Mouse (Mus musculus) retina, embryonic 14.5 days (tissue): ENCODE measurements around the gene St5.

Experiments used
- DNase-seq: peaks from one replicate; pipeline ENCODE4 v3.0.0-alpha.2; 2015; ENCODE audit warnings: low spot score

Gene St5

DNA sequence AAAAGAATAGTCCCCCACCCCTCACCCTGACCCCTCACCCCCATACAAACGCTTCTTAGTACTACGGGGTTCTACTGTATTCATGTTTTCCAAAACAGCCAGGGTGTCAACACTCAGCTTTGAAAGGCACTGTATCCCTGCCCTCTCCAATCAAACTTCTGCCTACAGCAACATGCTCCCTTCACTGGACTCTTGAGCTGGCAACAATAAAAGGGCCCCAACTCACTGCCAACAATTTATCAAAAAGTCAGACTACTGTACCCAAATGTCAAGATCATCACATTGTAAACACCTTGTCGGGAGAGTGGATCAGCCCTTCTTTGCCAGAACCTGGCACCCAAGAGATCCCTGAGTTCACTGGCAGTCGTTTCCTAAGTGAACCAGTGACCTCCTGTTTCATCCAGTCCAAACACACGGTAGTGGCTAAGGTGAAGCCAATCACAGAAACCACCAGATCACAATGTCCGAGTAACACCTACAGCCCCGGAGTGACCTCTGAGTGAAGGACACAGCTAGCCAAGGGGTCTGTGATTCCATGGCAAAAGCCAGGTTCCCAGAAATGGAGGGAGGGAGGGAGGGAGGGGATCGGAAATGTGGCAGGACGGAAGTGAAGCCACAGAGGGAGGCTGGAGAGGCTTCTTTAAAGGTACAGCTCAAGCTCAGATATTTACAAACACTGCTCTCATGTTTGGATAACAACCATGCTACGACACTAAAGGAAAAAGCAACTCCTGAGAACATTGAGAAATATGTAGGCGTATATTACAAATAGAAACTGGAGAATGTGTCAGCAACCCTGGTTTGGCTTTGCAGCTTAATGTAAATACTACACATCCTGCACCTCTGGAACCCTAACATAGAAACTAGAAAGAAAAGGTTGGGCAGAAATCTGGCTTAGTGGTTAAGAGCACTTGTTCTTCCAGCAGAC, 136.3 kb downstream of the St5 start:
- no peak for DNase-seq

DNA sequence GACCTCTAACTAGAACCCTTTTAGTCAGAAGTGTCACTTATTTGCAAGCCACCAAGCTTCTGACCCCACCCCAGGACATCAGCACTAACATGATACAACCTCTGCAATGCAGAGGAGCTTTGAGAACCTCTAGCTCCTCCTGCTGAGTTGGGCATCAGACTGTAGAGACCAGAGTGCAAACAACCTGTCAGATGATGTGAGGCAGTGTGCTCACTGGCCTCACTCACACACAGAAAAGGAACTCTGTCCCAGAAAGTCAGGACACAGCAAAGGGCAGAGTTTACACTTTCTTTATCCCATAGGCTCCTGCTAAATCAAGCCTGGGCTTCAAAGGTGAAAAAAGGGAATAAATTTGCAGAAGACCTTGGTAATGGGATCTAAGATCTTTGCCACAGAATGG, 137.1 kb downstream of the St5 start:
- no peak for DNase-seq

DNA sequence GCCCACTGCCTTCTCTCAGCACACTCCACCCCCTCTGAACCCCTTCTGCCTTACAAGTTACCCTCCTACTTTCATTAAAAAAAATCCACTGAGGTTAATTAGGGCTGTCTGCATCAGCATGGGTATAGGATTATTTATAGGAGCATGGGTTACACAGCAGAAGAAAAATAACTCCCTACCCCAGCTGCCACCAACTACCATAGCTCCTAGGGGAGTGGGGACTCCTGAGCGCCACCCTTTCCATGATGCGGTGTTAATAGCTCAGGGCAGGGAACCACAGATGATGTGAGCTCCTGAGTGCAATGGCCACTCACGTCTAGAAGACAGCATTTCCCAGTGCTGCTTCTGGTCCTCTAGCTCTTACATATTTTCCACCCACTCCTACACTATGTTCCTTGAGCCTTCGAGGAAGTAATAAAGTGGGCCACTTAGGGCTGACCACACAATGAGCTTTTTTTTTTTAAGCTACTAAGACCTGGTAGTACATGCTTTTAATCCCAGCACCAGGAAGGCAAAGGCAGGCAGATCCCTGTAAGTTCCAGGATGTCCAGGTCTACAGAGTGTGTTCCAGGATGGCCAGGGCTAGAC, 139.5 kb downstream of the St5 start:
- no peak for DNase-seq

DNA sequence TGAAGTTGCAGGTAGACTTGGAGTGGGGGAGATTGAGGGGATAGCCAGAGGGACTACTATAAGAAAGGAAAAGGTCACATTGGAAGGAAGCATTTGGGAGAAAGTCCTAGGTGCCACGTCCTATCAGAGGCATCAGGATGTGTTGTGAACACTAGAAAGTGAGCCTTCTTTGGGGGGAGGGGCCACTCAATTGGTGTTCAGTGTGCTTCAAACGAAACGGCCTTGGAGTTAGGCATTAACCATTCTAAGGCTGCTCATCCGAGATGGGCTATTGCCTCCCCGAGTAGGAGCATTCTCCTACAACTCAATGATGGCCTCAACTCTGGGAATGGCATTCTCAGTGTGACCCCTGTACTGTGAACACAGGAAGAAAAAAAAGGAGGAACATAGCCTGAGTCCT, 140.7 kb downstream of the St5 start:
- DNase-seq = no peak

DNA sequence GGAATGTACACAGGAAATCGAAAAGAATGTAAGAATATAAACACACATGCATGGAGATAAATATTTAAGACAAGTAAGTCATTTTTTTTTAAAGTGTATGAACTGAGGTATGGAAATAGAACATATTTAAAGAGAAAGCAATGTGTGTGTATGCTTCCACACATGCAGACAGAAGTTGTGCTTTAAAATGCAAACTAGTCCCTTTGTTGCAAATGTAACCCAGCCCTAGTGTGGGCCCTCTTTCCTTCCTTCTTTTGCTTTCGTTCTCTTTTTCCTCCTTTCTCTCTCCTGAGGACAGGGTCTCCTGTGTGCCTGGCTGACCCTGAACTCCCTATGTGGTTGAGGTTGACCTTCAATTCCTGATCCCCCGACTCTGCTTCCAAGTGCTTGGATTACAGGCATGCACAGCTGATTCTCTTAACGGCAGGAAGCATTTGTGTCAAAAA, 141.2 kb downstream of the St5 start:
- DNase-seq = no peak

DNA sequence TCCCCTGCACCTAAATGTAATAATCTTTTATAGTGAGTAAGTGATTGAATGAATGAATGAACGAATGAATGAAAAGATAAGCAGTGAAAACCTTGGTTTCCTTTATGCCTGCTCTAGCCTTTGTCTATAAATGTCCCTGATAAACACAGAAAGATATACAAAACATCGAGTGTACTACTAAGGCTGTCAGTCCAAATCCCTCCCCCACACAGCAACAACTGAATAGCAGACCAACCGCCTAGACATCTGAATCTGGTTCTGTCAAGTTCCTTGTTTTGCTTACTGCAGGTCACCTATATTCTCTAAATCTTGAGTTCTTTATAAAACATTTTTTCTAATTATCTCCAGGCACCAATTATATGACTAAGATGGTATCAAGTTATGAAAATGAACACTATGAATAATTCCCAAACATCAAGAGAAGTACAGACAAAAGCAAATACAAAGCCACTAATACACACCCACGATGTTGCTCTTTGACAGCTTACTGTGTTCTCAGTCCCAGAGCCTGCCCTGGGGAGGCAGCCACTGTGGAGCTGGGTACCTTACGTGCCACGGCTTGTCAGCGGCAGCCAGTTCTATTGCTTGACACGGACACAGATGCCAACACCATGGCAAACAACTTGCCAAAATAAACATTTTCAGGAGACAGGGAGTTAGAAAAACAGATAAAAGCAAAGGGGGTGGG, 141.8 kb downstream of the St5 start:
- DNase-seq = no peak

DNA sequence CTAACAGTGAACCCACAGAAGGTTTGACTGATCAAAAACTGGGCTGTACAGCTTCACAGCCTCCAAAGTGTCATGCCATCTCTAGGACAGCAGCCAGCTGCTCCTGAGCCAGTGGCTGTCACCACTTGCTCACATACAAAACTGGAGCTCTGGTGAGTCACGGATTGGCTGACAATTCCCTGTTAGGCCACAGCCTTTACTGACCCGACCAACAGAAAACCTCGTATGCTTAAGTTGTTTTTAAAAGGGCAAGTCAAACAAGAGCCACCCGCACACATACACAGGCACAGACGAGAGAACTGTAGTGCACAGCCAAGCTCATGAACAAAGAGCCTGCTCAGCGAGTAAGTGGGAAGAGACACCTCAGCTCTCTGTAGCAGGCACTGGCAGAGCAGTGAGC, 143.9 kb downstream of the St5 start:
- no peak for DNase-seq

DNA sequence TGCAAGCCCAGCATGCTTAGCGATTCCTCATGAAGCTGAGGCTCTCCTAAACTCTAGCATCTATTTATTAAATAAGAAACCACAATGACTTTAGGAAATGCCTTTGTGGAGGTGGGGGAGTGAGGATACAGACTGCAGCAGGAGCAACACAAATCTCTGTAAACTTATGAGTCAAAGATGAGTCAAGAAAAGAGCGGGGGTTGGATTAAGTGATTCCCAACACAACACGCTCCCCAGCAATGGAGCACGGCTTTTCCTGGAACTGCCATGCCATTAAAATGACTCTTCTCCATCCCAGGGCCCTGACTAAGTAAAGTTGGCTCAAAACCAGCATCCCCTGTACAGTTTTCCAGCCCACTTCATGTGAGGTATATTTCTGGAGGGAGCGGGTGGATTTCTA, 156.7 kb downstream of the St5 start:
- DNase-seq = no peak

DNA sequence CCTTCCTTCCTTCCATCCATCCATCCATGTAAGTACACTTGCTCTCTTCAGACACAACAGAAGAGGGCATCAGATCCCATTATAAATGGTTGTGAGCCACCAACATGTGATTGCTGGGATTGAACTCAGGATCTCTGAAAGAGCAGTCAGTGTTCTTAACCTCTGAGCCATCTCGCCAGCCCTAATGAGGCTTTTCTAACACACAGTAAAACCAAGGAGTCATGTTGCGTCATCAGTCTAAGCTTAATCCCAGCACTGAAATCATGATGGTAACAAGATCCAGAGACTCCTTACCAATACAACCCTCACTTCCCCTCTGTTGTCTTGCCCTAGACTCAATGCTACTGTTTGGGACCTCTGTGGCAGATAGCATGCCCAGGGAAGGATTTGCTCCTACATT, 157.2 kb downstream of the St5 start:
- no peak for DNase-seq

DNA sequence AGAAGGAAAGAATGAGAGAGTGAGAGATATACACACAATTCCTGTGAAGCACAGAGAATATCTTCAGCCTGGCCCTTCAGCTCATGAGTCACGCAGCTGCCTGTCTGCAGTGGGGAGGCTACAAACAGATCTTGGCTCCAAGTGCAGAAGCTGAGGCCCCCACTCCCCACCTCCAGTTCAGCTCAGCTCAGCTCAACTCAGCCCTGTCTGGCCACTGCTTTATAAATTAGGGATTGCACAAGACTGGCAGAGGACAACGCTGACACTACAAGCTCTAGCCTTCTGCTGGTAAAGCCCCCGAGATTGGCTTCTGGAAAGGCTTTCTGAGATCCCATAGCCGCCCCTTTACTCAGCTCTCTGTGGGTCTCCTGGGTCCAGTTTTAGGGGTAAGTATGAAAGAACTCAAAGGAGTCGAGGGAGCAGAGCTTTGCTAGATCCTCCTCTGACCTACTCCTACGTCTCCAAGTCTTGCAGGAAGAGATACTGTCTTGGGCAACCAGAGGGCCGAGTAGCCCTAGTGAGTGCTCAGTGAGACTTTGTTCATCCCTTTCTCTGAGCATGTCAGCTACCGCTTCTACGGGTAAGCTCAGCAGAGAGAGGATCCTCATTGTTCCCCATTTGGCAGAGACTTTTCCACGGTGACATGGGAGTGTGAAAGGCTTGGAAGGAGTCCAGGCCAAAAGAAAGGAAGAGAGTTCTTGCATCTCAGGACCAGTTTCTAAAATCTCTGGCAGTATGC, 158.0 kb downstream of the St5 start:
- DNase-seq = no peak

DNA sequence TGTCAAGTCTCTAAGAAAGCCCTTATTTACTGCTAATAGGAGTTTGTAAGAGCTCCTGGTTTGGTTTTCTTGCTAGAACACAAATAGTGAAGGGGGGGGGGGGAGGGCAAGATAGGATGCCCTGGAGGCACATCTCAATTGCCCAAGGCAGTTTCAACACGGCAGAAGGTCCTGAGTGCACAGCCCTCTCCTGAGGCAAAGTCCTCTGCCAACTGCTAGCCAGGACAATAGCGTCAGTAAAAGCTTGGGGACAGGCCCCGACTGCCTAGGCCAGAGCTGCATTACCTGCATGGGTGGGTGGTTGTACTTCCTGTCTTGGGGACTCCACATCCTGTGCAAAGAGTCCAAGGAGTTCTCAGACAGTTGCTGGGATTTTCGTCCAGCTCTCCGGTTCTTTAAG, 158.6 kb downstream of the St5 start:
- no peak for DNase-seq

DNA sequence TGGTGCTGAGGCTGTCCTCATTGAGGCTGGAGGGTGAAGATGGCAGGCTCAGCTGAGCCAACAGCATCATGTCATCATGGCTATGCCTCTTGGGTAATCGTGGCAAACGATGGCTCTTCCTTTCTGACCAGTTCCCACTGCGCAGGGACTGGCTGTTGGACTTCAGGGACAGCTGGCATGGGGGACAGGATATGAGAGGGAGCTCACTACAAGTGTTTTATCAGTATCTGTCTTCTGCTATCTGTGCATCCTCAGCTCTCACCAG, 161.1 kb downstream of the St5 start:
- DNase-seq = no peak

DNA sequence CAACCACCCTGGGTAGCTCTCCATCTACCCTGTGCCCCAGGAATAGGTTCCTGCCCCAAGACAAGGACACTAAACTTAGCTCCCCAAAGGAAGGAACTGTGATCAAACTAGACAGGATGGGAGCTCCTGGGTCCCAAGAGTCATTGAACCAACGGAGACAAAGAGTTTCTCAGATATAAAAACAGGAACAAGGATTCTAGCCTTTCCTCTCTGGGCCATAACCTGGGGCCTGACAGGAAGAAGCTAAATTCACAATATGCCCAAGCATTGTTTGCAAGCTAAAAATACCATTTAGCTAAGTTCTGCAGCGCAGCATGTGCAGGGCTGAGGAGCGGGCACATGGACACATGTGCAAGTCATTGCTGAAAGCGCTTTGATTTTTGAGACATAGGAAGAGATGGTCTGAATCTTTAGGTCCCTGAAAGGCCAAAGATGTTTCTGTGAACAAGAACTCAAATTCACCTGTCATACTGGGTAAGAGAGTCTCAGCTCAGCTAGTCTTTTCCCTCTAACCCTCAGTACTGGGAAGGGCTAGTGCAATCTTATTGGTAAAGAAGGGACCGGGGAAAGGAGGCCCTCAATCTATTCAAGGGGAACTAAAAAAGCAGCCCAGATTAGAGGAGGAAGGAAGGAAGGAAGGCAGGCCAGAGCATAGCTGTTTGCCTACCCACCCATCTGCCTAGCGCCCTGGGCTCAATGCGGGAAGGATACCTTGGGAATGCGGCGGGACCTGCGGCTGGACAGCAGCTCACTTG, 161.6 kb downstream of the St5 start:
- no peak for DNase-seq

DNA sequence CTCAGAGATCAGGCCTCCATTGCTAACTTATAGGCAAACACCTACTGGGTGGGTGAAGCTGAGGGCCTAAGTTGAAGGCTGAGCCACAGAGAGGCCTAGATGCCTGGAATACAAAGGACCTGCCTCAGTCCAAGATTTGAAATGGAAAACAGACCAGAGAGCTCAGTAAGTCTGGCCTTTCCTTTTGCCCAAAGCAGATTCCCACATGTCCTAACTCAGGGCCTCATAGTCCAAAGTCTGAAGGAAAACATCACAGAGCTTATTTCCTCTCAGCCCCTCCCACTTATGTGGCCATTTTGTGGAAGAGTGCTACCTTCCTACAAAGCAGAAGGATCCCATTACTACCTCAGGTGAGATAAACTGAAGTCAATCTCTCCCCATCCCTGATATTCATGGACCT, 162.5 kb downstream of the St5 start:
- no peak for DNase-seq

DNA sequence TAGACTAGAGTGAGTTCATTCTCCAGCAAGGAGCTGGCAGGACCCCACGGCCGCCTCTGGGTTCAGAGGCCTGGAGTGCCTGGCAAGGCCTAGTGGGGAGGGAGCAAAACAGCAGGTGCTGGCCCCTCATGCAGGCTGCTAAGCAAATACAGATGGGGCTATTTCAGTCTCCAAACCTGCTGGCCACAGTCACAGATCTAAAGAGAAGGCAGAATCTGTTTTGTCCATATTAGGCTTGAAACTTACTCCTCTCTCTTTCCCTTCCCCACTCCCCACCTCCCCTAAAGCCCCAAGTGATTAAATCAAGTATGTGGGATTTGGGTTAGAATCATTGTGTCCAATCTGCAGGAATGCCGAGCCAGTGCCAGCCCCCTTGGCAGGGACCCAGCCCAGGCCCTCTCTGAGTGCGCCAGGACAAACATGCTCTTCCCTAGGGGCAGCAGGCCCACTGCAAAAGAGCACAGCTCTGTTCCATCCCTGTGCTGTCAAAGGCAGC, 166.9 kb downstream of the St5 start:
- no peak for DNase-seq

DNA sequence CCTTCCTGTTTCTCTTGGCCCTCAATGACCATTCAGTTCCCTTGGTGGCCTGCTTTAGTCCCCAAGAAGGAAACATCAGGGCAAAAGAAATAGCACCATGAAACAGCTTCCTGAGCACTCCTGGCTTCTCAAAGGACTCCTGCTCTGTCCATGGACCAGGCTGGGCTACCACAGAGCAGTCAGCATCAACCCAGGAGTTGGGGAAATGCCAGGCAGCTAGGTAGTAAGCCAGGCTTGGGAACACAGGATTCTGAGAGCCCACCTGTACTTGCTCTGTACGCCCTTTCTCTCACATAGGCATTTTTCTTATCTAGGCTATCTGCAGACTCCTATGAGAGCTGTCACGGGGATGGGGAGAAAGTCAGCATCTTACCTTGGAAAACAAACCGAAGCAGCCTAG, 168.5 kb downstream of the St5 start:
- DNase-seq = no peak

DNA sequence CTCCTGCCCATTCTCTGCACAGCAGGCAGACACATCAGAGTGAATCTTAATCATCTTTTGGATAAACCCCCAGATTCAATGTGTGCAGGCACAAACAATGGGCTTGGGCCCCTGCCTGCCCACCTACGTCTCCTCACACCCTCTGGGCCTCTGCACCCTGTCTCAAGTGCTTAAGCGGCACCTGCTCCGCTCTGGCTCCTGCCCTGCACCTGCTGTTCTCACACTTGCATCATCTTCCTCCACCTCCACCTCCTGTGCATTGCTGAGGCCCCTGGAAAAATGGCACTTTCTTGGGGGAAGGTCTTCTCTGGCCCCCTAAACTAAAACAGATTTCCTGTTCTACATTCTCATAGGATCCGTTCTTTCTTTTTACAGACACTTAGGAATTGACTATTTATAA, 169.5 kb downstream of the St5 start:
- no peak for DNase-seq

DNA sequence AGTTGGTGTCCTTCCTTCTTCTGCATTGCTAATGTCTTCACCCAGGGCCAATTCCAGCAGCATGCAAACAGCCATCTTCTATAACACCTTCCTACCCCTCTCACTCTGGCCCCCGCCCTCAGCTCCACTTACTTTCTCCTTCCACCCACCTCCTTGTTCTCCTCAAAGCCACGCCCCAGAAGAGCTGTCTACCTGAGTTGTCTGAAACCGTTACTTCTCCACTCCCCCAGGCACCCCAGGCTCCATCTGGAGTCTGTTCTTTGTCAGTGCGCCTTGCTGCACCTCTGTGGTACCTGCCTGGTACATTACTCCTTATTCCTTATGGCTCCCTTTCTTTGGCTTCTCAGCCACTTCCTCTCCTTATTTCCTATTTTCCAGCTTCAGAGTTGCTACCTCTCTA, 170.3 kb downstream of the St5 start:
- no peak for DNase-seq

DNA sequence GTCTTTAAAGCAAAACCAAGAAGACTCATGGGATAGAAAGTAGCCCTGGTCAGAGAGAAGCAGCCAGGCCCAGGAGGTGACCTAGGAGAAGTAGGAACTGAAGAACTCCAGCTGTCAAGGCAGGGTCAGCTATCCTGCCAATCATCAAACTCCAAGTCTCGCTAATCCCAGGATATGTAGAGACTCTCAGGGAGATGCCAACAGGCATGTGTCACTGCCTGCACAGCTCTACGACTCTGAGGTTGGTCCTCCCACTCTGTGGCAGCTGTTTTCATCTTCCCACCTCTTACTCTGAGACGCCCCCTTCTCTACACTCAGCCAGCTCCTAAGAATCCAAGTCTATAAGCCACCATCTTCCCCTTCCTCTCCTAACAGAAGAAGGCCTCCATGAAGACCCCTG, 170.7 kb downstream of the St5 start:
- DNase-seq = no peak

DNA sequence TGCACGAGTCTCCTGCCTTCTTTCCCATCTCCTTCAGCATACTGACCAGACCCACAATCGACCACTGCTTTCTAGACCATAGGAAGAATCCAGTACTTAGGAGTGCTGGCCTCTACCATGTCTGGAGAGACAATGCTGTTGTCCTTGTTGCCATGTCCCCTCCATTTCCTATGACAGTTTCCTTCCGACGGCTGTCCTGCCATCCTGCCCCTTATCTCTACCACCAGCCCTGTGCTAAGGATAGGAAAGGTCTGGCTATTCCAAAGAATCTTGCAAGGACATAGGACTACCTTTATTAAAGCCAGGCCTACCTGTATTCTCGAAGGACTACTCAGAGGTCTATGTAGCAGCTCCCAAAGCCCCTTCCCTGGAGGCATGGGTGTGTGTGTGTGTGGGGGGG, 171.9 kb downstream of the St5 start:
- no peak for DNase-seq

DNA sequence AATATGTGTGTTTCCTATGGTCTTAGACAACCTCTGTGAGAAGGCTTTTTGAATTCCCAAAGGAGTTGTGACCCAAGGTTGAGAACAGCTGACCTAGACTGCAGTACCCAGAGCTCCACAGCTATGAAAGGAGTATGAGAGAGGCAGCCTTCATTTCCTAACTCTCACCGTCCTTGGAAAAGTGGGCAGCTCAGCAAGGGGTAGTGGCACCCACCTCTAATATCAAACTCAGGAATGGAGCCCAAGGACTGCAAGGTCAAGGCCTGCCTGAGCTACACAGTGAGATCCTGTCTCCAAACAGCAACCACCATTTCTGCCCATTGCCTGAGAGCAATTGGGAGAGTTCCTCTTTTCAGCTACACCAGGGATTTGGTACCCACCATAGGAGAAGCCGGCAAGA, 173.7 kb downstream of the St5 start:
- DNase-seq = no peak

DNA sequence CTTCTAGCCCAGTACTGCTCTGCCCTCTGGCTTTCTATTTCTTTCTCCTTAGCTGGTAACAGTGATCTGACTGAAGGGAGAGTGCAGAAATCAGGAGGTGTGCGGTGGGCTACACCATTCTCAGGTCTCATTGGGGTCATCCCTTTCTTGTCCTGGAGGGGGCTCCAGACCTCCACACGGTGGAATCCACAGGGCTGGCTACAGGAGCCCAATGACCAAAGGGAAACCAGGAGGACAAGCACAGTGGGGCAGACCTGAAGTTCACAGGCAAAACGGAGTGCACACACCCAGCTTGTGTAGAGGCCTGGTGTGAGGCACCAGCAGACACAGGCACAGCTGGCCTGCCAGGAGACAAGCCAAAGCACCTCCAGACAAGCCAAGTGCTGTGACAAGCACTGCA, 175.0 kb downstream of the St5 start:
- peak; percentile 76 for DNase-seq
